Mouse (Mus musculus) sigmoid colon, adult 10 weeks (tissue): ENCODE results near the gene Ikbip. TPM values are rescaled to one million over a fixed set of nuclear protein-coding genes. Genes with fewer than 3 reads are reported as not detected.

Experiments used
- polyA plus RNA-seq: library from polyadenylated mRNA; stranded (reverse); fragments of 350-450 nt; fragmentation: Illumina TruSeq; extraction: RNeasy Lipid Tissue Mini Kit (QIAGEN cat#74804); gene quantifications from one replicate; pipeline ENCODE4 v1.2.3, GENCODE M21; 2014; ENCODE audit warnings: low read depth, low replicate concordance

The Ikbip gene
- polyA plus RNA-seq, result 50.2 TPM

GRCm38 (mm10) chr10:91082550-91083392, at the start of gene Ikbip, which contains the start of gene Apaf1:
Ikbip (plus strand) TSS chr10:91082940.
Apaf1 (minus strand) TSS chr10:91082770.

GRCm38 (mm10) chr10:91123828-91124822, 41.4 kb downstream of the Ikbip start, which contains the start of gene Slc25a3:
Slc25a3 (minus strand) TSS chr10:91124059.

Other genes starting within 250 kb of the Ikbip start
- 22.9 TPM for gene Apaf1, start 170 bp upstream of the Ikbip start, polyA plus RNA-seq
- 1,146 TPM for gene Slc25a3, start 41.1 kb downstream of the Ikbip start, polyA plus RNA-seq
- 263 TPM for gene Tmpo, start 98.4 kb downstream of the Ikbip start, polyA plus RNA-seq